Mouse (Mus musculus): ENCODE results near the gene Psma5.

- TF ChIP-seq POLR2A (IDR thresholded peaks at IDR 0.05; ENCODE audit: low read depth, low read length): no peak
- no peak for TF ChIP-seq CTCF (IDR thresholded peaks at IDR 0.05; ENCODE audit: extremely low read depth, insufficient read length, insufficient replicate concordance, low read depth, low read length)
Measured at GRCm38 (mm10) chr3:108306387-108306786, 49.7 kb downstream of the Psma5 start.
